Mouse (Mus musculus) hindbrain, embryonic 10.5 days (tissue): ENCODE results near the gene Isx. TPM values are rescaled to one million over a fixed set of nuclear protein-coding genes. Genes with fewer than 3 reads are reported as not detected.

ENCODE experiments used
- DNase-seq: peaks from one replicate; pipeline ENCODE4 v3.0.0-alpha.2; 2017; ENCODE audit warnings: low spot score
- H3K27ac ChIP-seq: fragments of 300-500 bp; sonication (generic); 2 replicates; pipeline ENCODE4 v1.5.1; 2016; ENCODE audit warnings: mild to moderate bottlenecking, moderate library complexity
- H3K27me3 ChIP-seq: fragments of 300-500 bp; sonication (generic); 2 replicates; pipeline ENCODE4 v1.6.1; 2016; ENCODE audit warnings: mild to moderate bottlenecking; ENCODE audit not compliant: poor library complexity, insufficient read depth, severe bottlenecking
- H3K36me3 ChIP-seq: fragments of 300-500 bp; sonication (generic); 2 replicates; pipeline ENCODE4 v1.6.1; 2016; ENCODE audit warnings: mild to moderate bottlenecking, moderate library complexity
- H3K4me1 ChIP-seq: fragments of 300-500 bp; sonication (generic); replicated peaks from 2 replicates; pipeline ENCODE4 v1.6.1; 2016; ENCODE audit warnings: mild to moderate bottlenecking
- H3K4me3 ChIP-seq: fragments of 300-500 bp; sonication (generic); 2 replicates; pipeline ENCODE4 v1.5.1; 2016; ENCODE audit warnings: mild to moderate bottlenecking, moderate library complexity
- H3K9me3 ChIP-seq: fragments of 300-500 bp; sonication (generic); 2 replicates; pipeline ENCODE4 v1.6.1; 2016; ENCODE audit warnings: mild to moderate bottlenecking, moderate library complexity
- WGBS: fragments of 180-500 bp; shearing (Covaris S2); methylation state at CpG from one replicate; pipeline ENCODE4 v1.1.7; 2016; 5-methylcytosine and 5-hydroxymethylcytosine counted together
- polyA plus RNA-seq: library from polyadenylated mRNA; unstranded; fragments of >200 nt; fragmentation: Nextera tagmentation; extraction: Ambion mirVana; gene quantifications from 2 replicates; pipeline ENCODE4 v1.2.1, GENCODE M21; 2016

Gene Isx
- polyA plus RNA-seq, 1 experiment from 2014 or later: not detected

DNA sequence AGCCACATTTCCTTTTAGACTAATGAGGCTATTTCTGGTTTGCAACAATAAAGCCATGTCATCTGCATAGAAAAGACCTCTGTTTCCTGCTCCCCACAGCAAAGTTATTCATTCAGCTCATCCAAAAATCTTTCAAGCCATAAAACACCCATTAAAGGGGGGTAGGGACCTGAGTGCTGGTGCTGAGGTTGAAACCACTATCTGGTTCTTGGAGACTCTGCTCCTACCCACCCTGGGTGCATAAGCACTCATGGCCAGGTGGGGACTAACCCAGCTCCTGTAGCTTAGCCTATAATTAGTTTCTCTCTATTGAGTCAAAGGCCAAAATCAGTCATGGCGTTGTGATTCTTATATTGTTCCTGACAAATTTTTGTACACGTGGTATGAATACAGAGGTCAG lies 10.4 kb upstream of the Isx start:
- 80% methylated on average over 2 of the region's 2 CpGs for WGBS
- H3K4me1 ChIP-seq: peaks cover 8% of the 10 kb centered on the region; the same call in 1 of the 2 replicates
- no peaks in the 10 kb centered on the region for H3K36me3 ChIP-seq
- no peaks in the 10 kb centered on the region for H3K9me3 ChIP-seq
- DNase-seq: no peak
- H3K4me3 ChIP-seq: no peak overlapping the region
- no peak overlapping the region for H3K27ac ChIP-seq
- no peaks in the 10 kb centered on the region for H3K27me3 ChIP-seq

- no peaks in the 10 kb centered on the region for H3K9me3 ChIP-seq
- 74% methylated on average over 4 of the region's 4 CpGs for WGBS
- H3K27me3 ChIP-seq: no peaks in the 10 kb centered on the region
- no peaks in the 10 kb centered on the region for H3K36me3 ChIP-seq
- peaks cover 7% of the 10 kb centered on the region; the same call in 1 of the 2 replicates for H3K4me1 ChIP-seq
- no peak overlapping the region for H3K27ac ChIP-seq
- H3K4me3 ChIP-seq: no peak overlapping the region
- no peak for DNase-seq
Measured at GRCm38 (mm10) chr8:74870346-74870949, 2.5 kb upstream of the Isx start.

- WGBS: 73% methylated on average over 4 of the region's 4 CpGs
- Histone ChIP-seq H3K4me1 (peaks cover 7% of the 10 kb centered on the region; the same call in 1 of the 2 replicates), H3K4me3 (no peak overlapping the region)
Measured at GRCm38 (mm10) chr8:74871686-74872085, 1.3 kb upstream of the Isx start.

GRCm38 (mm10) chr8:74872151-74872823 lies 686 bp upstream of the Isx start:
- no peak for DNase-seq
- 91% methylated on average over 7 of the region's 7 CpGs for whole genome bisulfite sequencing
- no peaks in the 10 kb centered on the region for H3K27me3 ChIP-seq
- H3K36me3 ChIP-seq: no peaks in the 10 kb centered on the region
- peaks cover 7% of the 10 kb centered on the region; the same call in 1 of the 2 replicates for H3K4me1 ChIP-seq
- no peak overlapping the region for H3K4me3 ChIP-seq
- H3K9me3 ChIP-seq: no peaks in the 10 kb centered on the region
- H3K27ac ChIP-seq: no peak overlapping the region

More at GRCm38 (mm10) chr8:74871686-74872085, 1.3 kb upstream of the Isx start:
- Histone ChIP-seq H3K27ac (no peak overlapping the region), H3K27me3 (no peaks in the 10 kb centered on the region), H3K9me3 (no peaks in the 10 kb centered on the region), H3K36me3 (no peaks in the 10 kb centered on the region)
- DNase-seq: no peak

DNA sequence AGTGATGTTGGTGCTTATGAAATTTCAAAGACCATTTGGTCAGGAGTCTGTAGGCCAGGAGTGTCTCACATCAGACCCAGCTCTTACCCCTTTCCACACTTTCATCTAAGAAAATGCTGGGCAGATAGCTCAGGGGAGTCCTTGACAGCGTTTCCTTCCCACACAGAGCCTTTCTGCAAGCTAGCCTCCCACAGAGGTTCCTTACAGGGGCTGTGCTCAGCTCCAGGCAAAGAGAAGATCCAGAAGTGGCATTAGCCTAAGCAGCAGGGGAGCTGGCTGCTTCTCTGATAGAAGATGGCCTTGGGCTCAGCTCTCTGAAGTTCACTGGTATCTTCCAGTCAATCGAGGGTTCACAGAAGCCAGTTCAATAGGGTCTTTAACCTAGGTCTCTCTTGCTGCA lies 1.6 kb downstream of the Isx start:
- Histone ChIP-seq H3K4me3 (no peak overlapping the region), H3K27ac (no peak overlapping the region), H3K27me3 (no peaks in the 10 kb centered on the region), H3K4me1 (peaks cover 4% of the 10 kb centered on the region; the same call in 1 of the 2 replicates), H3K9me3 (no peaks in the 10 kb centered on the region), H3K36me3 (no peaks in the 10 kb centered on the region)
- 65% methylated on average over 2 of the region's 2 CpGs for WGBS
- DNase-seq: no peak

DNA sequence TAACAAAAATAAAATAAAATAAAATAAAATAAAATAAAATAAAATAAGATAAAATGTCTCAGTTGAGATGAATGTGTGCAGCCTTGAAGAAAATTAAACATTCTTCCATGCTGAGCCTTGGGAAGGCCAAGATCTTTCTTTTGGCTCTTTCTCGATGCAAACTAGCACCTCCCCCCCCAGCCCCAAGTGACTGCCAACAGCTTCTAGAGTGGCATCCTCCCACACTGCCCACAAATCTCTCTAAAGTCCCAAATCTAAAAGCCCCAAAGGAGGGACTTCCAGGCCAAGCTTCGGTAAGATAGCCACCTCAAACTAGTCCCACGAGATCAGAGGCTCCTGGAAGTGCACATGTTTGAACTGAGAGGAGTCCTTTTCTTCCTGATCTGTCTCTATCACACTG lies 5.7 kb downstream of the Isx start:
- WGBS: 89% methylated on average over 3 of the region's 3 CpGs
- Histone ChIP-seq H3K4me3 (no peak overlapping the region), H3K27me3 (no peaks in the 10 kb centered on the region), H3K36me3 (no peaks in the 10 kb centered on the region), H3K4me1 (no peaks in the 10 kb centered on the region), H3K27ac (no peak overlapping the region), H3K9me3 (no peaks in the 10 kb centered on the region)
- no peak for DNase-seq

DNA sequence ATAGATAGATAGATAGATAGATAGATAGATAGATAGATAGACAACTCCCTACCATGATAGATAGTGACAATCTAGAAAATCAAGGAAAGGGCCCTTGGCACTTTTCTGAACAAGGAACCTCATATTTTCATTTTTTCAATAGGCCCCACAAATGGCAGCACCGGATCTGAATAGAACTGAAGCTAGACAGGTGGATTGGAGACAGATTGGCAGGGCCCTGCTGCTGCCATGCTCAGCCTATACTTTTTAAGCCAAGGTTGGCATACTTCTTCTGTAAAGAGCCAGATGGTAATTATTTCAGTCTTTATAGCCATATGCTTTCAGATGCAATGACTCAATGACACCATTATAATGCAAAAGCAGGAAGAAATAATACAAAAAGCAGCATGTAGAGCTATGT lies 15.8 kb downstream of the Isx start:
- no peak overlapping the region for H3K27ac ChIP-seq
- H3K36me3 ChIP-seq: no peaks in the 10 kb centered on the region
- no peaks in the 10 kb centered on the region for H3K9me3 ChIP-seq
- H3K27me3 ChIP-seq: no peaks in the 10 kb centered on the region
- no peaks in the 10 kb centered on the region for H3K4me1 ChIP-seq
- DNase-seq: no peak
- no peak overlapping the region for H3K4me3 ChIP-seq
- 87% methylated on average over 1 of the region's 1 CpGs for WGBS

DNA sequence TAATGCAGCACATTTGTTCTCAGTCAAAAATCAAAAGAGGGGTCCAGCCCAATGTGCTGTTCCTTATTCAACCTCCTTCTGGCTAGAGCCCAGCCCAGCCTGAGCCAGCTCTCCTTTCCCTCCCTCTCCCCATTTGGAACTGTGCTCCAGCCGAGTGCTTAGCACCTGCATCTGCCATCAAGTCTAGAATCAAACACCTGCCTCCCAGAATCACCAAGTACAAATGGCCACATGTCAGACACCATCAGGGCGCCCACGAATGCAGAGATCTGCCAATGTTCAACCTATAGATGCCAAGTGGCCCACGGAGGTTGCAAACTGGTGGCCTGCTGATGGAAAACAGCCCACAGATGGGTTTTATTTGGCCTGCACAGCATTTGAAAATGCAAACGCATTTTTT lies 18.1 kb downstream of the Isx start:
- H3K4me1 ChIP-seq: no peaks in the 10 kb centered on the region
- no peak for DNase-seq

DNA sequence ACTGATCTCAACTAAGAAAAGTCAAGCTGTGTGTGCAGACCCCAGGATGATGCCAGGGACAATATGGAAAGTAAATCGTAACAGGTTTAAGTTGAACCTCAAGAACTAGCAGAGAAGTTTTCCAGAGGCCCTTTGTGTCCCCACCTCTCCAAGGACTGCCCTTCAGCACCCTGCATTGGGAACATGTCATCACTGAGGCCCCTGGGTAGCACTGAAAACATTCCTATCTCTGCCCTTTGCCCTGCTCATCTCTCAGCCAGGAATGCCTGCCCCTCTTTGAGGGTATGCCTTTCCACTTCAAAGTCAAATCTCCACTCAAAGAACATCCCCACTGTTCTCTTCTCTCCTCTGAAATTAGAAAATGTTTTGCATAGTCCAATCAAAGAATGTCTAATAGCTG lies 23.3 kb downstream of the Isx start:
- H3K27me3 ChIP-seq: no peaks in the 10 kb centered on the region
- H3K4me1 ChIP-seq: no peaks in the 10 kb centered on the region
- H3K36me3 ChIP-seq: no peaks in the 10 kb centered on the region
- H3K4me3 ChIP-seq: no peak overlapping the region
- DNase-seq: no peak
- 75% methylated on average over 1 of the region's 1 CpGs for WGBS
- no peak overlapping the region for H3K27ac ChIP-seq
- no peaks in the 10 kb centered on the region for H3K9me3 ChIP-seq

More for the DNA sequence above, 18.1 kb downstream of the Isx start:
- Histone ChIP-seq H3K27me3 (no peaks in the 10 kb centered on the region), H3K9me3 (no peaks in the 10 kb centered on the region), H3K4me3 (no peak overlapping the region), H3K27ac (no peak overlapping the region), H3K36me3 (no peaks in the 10 kb centered on the region)
- WGBS: 78% methylated on average over 5 of the region's 5 CpGs

DNA sequence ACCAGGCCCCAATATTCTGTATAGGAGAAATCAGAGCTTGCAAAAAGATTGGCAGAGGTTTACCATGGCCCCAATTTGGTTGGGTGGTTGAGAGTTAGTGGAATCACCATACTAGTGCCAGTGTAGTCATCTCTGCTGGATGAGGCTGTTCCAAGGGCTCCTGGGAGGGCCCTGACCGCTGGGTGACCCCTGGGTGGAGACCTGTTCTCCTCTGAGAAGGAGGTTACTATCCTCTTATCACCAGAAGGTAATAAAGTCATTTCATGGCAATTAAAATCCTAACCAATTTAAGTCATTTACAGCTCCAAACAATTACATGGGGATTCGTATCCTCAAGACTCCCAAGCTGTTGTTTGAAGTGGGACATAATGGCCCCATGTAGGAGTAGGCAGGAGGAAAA lies 24.3 kb downstream of the Isx start:
- 69% methylated on average over 2 of the region's 2 CpGs for WGBS
- Histone ChIP-seq H3K4me3 (no peak overlapping the region), H3K4me1 (no peaks in the 10 kb centered on the region), H3K27me3 (no peaks in the 10 kb centered on the region), H3K36me3 (no peaks in the 10 kb centered on the region), H3K9me3 (no peaks in the 10 kb centered on the region), H3K27ac (no peak overlapping the region)
- DNase-seq: no peak

DNA sequence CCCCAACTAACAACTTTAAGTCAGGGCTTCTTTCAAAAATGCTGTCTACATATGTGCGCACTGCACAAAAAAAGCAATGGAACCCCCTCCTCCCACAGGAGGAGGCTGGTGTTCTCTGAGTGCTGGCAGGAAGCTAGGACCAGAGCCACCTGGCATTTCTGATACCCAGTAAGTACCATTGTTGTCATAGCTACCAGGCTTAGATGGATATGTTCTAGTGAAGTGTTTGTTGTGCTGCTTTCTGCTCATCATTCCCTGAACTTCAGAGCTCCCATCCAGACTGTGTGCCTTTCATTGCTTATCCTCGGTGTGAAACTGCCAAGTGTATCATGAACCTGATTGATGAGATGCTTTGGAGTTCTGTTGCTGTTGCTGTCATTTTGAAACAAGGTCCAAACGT lies 26.8 kb downstream of the Isx start:
- H3K9me3 ChIP-seq: no peaks in the 10 kb centered on the region
- no peak overlapping the region for H3K4me3 ChIP-seq
- H3K27me3 ChIP-seq: no peaks in the 10 kb centered on the region
- 84% methylated on average over 3 of the region's 3 CpGs for WGBS
- no peak for DNase-seq
- no peak overlapping the region for H3K27ac ChIP-seq
- no peaks in the 10 kb centered on the region for H3K36me3 ChIP-seq
- 0 out of 2 replicates have a peak, but pooled peaks cover 6% of the 10 kb centered on the region for H3K4me1 ChIP-seq

GRCm38 (mm10) chr8:74901765-74902164 lies 28.8 kb downstream of the Isx start:
- WGBS: 93% methylated on average over 1 of the region's 1 CpGs
- Histone ChIP-seq H3K36me3 (no peaks in the 10 kb centered on the region), H3K27me3 (no peaks in the 10 kb centered on the region), H3K27ac (no peak overlapping the region), H3K9me3 (no peaks in the 10 kb centered on the region), H3K4me1 (0 out of 2 replicates have a peak, but pooled peaks cover 6% of the 10 kb centered on the region), H3K4me3 (no peak overlapping the region)
- DNase-seq: no peak

- no peak for DNase-seq
- H3K4me1 ChIP-seq: 0 out of 2 replicates have a peak, but pooled peaks cover 6% of the 10 kb centered on the region
- H3K4me3 ChIP-seq: no peak overlapping the region
- no peak overlapping the region for H3K27ac ChIP-seq
- no peaks in the 10 kb centered on the region for H3K9me3 ChIP-seq
- 68% methylated on average over 6 of the region's 6 CpGs for WGBS
- no peaks in the 10 kb centered on the region for H3K27me3 ChIP-seq
- no peaks in the 10 kb centered on the region for H3K36me3 ChIP-seq
Measured at GRCm38 (mm10) chr8:74903054-74903842, 30.3 kb downstream of the Isx start.
